Mouse (Mus musculus) CH12.LX (cell line): ENCODE results near the gene Dnm2. TPM values are rescaled to one million over a fixed set of nuclear protein-coding genes. Genes with fewer than 3 reads are reported as not detected.

Experiments
- DNase-seq: peaks from one replicate; pipeline ENCODE4 v3.0.0-alpha.2; 2013; ENCODE audit errors: extremely low read depth
- H3K27ac ChIP-seq: 2 replicates; pipeline ENCODE4 v1.5.1; 2012; ENCODE audit warnings: low read depth, mild to moderate bottlenecking, control low read depth, moderate library complexity; ENCODE audit not compliant: insufficient read depth
- H3K27me3 ChIP-seq: replicated peaks from 2 replicates; pipeline ENCODE3; 2012; ENCODE audit warnings: inconsistent platforms
- H3K36me3 ChIP-seq, 2 experiments: replicated peaks in 1 of 2; 2 replicates each; pipeline versions ENCODE3 to v1.6.1; 2012; ENCODE audit warnings: inconsistent platforms in 1 of 2, low read length in 1 of 2, mild to moderate bottlenecking in 1 of 2, mixed read lengths in 1 of 2, moderate library complexity in 1 of 2; ENCODE audit not compliant: control insufficient read depth in 1 of 2, insufficient read depth in 1 of 2
- H3K4me1 ChIP-seq, 2 experiments: 2 replicates each; pipeline ENCODE4 v1.6.1; 2012; ENCODE audit warnings: inconsistent platforms in 1 of 2, moderate library complexity in 1 of 2; ENCODE audit not compliant: insufficient read depth in 2 of 2, control insufficient read depth in 1 of 2
- H3K4me2 ChIP-seq: 2 replicates; pipeline ENCODE4 v1.6.1; 2012; ENCODE audit warnings: low read depth, mild to moderate bottlenecking, control low read depth; ENCODE audit not compliant: poor library complexity, insufficient read depth, severe bottlenecking
- H3K4me3 ChIP-seq, 3 experiments: fragments of 150-350 bp in 1 of 3; sonication (generic) in 1 of 3; replicated peaks in 1 of 3; 2 replicates each; pipeline versions ENCODE3 to v1.5.1; 2011 to 2012; ENCODE audit warnings: low read depth in 2 of 3, low read length in 2 of 3, mild to moderate bottlenecking in 2 of 3, moderate library complexity in 2 of 3, control low read depth in 1 of 3, improper control_type of control experiment in 1 of 3, inconsistent platforms in 1 of 3, mixed read lengths in 1 of 3; ENCODE audit not compliant: poor library complexity in 1 of 3
- H3K79me2 ChIP-seq: replicated peaks from 2 replicates; pipeline ENCODE4 v1.6.1; 2012; ENCODE audit warnings: mild to moderate bottlenecking, moderate library complexity; ENCODE audit not compliant: control insufficient read depth, poor library complexity, insufficient read depth, severe bottlenecking; ENCODE audit errors: extremely low read depth
- H3K9ac ChIP-seq: 2 replicates; pipeline ENCODE4 v1.6.1; 2012; ENCODE audit warnings: low read depth, mild to moderate bottlenecking, control low read depth, moderate library complexity; ENCODE audit not compliant: insufficient read depth
- H3K9me3 ChIP-seq: replicated peaks from 2 replicates; pipeline ENCODE3; 2012; ENCODE audit warnings: low read length, inconsistent platforms, mixed read lengths
- CHD2 ChIP-seq: IDR thresholded peaks from 2 replicates; pipeline ENCODE4 v1.6.1; 2011; ENCODE audit warnings: low read length, improper control_type of control experiment
- EP300 ChIP-seq: IDR thresholded peaks from 2 replicates; pipeline ENCODE4 v1.6.1; 2011; ENCODE audit warnings: low read length, improper control_type of control experiment
- ETS1 ChIP-seq: conservative IDR thresholded peaks from 2 replicates; pipeline ENCODE4 v1.6.1; 2012; ENCODE audit warnings: low read depth, mild to moderate bottlenecking, inconsistent platforms, low read length, improper control_type of control experiment, moderate library complexity
- HCFC1 ChIP-seq: IDR thresholded peaks from 2 replicates; pipeline ENCODE4 v1.6.1; 2012; ENCODE audit warnings: low read depth, mild to moderate bottlenecking, inconsistent platforms, low read length, improper control_type of control experiment
- IRF4 ChIP-seq: IDR thresholded peaks from 2 replicates; pipeline ENCODE4 v1.6.1; 2014; ENCODE audit warnings: low read depth, mild to moderate bottlenecking, inconsistent platforms, low read length, improper control_type of control experiment
- KAT2A ChIP-seq: IDR thresholded peaks from 2 replicates; pipeline ENCODE4 v1.6.1; 2012; ENCODE audit warnings: low read length, improper control_type of control experiment, inconsistent platforms; ENCODE audit not compliant: insufficient replicate concordance
- MAFK ChIP-seq: IDR thresholded peaks from 2 replicates; pipeline ENCODE4 v1.6.1; 2011; ENCODE audit warnings: low read length, improper control_type of control experiment; ENCODE audit not compliant: insufficient replicate concordance
- MAX ChIP-seq: IDR thresholded peaks from 2 replicates; pipeline ENCODE4 v1.6.1; 2011; ENCODE audit warnings: low read length, improper control_type of control experiment
- MAZ ChIP-seq: IDR thresholded peaks from 2 replicates; pipeline ENCODE4 v1.6.1; 2012; ENCODE audit warnings: low read depth, mild to moderate bottlenecking, inconsistent platforms, low read length, improper control_type of control experiment, moderate library complexity
- MXI1 ChIP-seq: IDR thresholded peaks from 2 replicates; pipeline ENCODE4 v1.6.1; 2011; ENCODE audit warnings: mild to moderate bottlenecking, low read depth, low read length, improper control_type of control experiment
- MYC ChIP-seq: IDR thresholded peaks from 2 replicates; pipeline ENCODE4 v1.6.1; 2011; ENCODE audit warnings: low read depth, mild to moderate bottlenecking, improper control_type of control experiment, low read length
- NELFE ChIP-seq: IDR thresholded peaks from 2 replicates; pipeline ENCODE4 v1.6.1; 2011; ENCODE audit warnings: low read depth, low read length, improper control_type of control experiment
- PAX5 ChIP-seq: IDR thresholded peaks from 2 replicates; pipeline ENCODE4 v1.6.1; 2012; ENCODE audit warnings: low read length, inconsistent platforms, mixed read lengths
- POLR2AphosphoS2 ChIP-seq: IDR thresholded peaks from 2 replicates; pipeline ENCODE4 v1.6.1; 2011; ENCODE audit warnings: low read depth, low read length, improper control_type of control experiment
- ZKSCAN1 ChIP-seq: IDR thresholded peaks from 2 replicates; pipeline ENCODE4 v1.6.1; 2012; ENCODE audit warnings: low read depth, inconsistent platforms, low read length, improper control_type of control experiment, borderline replicate concordance
- ZNF384 ChIP-seq: IDR thresholded peaks from 2 replicates; pipeline ENCODE4 v1.6.1; 2012; ENCODE audit warnings: low read depth, low read length, improper control_type of control experiment, inconsistent platforms
- dilution Hi-C: fragments of 300-500 bp; cut with MboI; formaldehyde crosslinking; loops from 2 replicates; pipeline ENCODE4 v1.14.3; 2020; ENCODE audit warnings: low sequenced_read_pairs; ENCODE audit not compliant: extremely low pct_unique_long_range_greater_than_20kb, extremely low pct_ligation_motif_present
- in situ Hi-C: fragments of 300-500 bp; cut with MboI; formaldehyde crosslinking; loops from 3 replicates; pipeline ENCODE4 v1.14.3; 2019; ENCODE audit warnings: low sequenced_read_pairs, low pct_ligation_motif_present, low pct_unique_long_range_greater_than_20kb, mixed read lengths
- polyA plus RNA-seq: library from polyadenylated mRNA; unstranded; fragments of >175 nt; gene quantifications from 2 replicates; pipeline ENCODE4 v1.2.1, GENCODE M21; 2012; ENCODE audit warnings: low read depth; ENCODE audit not compliant: insufficient read length
- total RNA-seq, 2 experiments: library from RNA; depleted of rRNA; stranded (reverse); fragments of 300-350 nt in 1 of 2; fragments of >200 nt in 1 of 2; gene quantifications; 2 replicates each; pipeline ENCODE4 v1.2.3; 2012 to 2014

Gene Dnm2
- total and polyA plus RNA-seq, 3 experiments = 36.4 to 64.3 (median 55.4) TPM

GRCm38 (mm10) chr9:21438219-21438618, 13.5 kb downstream of the Dnm2 start:
- dilution Hi-C loops = no loop called here
- in situ Hi-C loops = no loop called here

GRCm38 (mm10) chr9:21439456-21439855, 14.7 kb downstream of the Dnm2 start:
- in situ Hi-C loops = no loop called here
- Histone ChIP-seq H3K4me3 (no peak overlapping the region), H3K27ac (peak overlapping the region; percentile 83), H3K27me3 (no peaks in the 10 kb centered on the region), H3K9ac (peak overlapping the region; percentile 62), H3K9me3 (no peaks in the 10 kb centered on the region), H3K36me3 (peaks cover 0 to 65% of the 10 kb centered on the region in 2 experiments), H3K79me2 (peaks cover 11% of the 10 kb centered on the region), H3K4me2 (peak overlapping the region; percentile 16; the same call in 1 of the 2 replicates), H3K4me1 (peaks cover 13 to 43% of the 10 kb centered on the region in 2 experiments)
- TF ChIP-seq MAZ (peak; percentile 35; the same call in 1 of the 2 replicates), ZKSCAN1 (no peak)
- DNase-seq = no peak
- dilution Hi-C loops = no loop called here

More at GRCm38 (mm10) chr9:21438219-21438618, 13.5 kb downstream of the Dnm2 start:
- H3K27me3 ChIP-seq = no peaks in the 10 kb centered on the region
- no peak overlapping the region for H3K27ac ChIP-seq
- no peak overlapping the region for H3K4me3 ChIP-seq
- DNase-seq = no peak
- H3K79me2 ChIP-seq = peaks cover 15% of the 10 kb centered on the region
- H3K9me3 ChIP-seq = no peaks in the 10 kb centered on the region
- H3K9ac ChIP-seq = no peak overlapping the region
- peaks cover 6 to 71% of the 10 kb centered on the region in 2 experiments for H3K36me3 ChIP-seq
- peaks cover 13 to 43% of the 10 kb centered on the region in 2 experiments for H3K4me1 ChIP-seq
- H3K4me2 ChIP-seq = no peak overlapping the region
- TF ChIP-seq MAX = no peak
- no peak for TF ChIP-seq PAX5
- TF ChIP-seq MYC = no peak
- no peak for TF ChIP-seq HCFC1
- no peak for TF ChIP-seq MAFK
- TF ChIP-seq ETS1 = no peak
- TF ChIP-seq MXI1 = no peak
- no peak for TF ChIP-seq IRF4

- TF ChIP-seq HCFC1 (no peak), CHD2 (no peak), NELFE (no peak), POLR2AphosphoS2 (no peak), MYC (no peak), EP300 (no peak), MXI1 (no peak), ZNF384 (no peak), KAT2A (no peak)
- dilution Hi-C loops (no loop called here), in situ Hi-C loops (no loop called here)
- H3K27ac ChIP-seq = peak overlapping the region; percentile 60; the same call in 1 of the 2 replicates
- no peak overlapping the region for H3K4me2 ChIP-seq
- H3K4me3 ChIP-seq = peak overlapping the region in 1 of 3 experiments; percentile 21
- H3K79me2 ChIP-seq = peaks cover 8% of the 10 kb centered on the region
- no peak for DNase-seq
- peaks cover 0 to 66% of the 10 kb centered on the region in 2 experiments for H3K36me3 ChIP-seq
- H3K27me3 ChIP-seq = no peaks in the 10 kb centered on the region
- peak overlapping the region; percentile 62 for H3K9ac ChIP-seq
- no peaks in the 10 kb centered on the region for H3K9me3 ChIP-seq
- H3K4me1 ChIP-seq = peaks cover 13 to 43% of the 10 kb centered on the region in 2 experiments
Observed at GRCm38 (mm10) chr9:21439914-21440313, 15.2 kb downstream of the Dnm2 start.
